Mouse (Mus musculus): ENCODE measurements around the gene Nfkbil1.

- no peak for TF ChIP-seq POLR2A (IDR thresholded peaks at IDR 0.05; ENCODE audit: low read depth, low read length)
- TF ChIP-seq CTCF (IDR thresholded peaks at IDR 0.05; ENCODE audit: borderline replicate concordance, insufficient read depth, low read length), result peak; percentile 79
Observed at GRCm38 (mm10) chr17:35274770-35275169, 39.2 kb upstream of the Nfkbil1 start.

Data from embryonic fibroblast, embryonic 13.5 days (primary cell).